Mouse (Mus musculus): ENCODE measurements around the gene Rgs3.

GRCm38 (mm10) chr4:62606542-62606882 lies 46.9 kb downstream of the Rgs3 start:
- no peak for TF ChIP-seq CTCF (conservative IDR thresholded peaks at IDR 0.05; ENCODE audit: insufficient read depth, insufficient read length, low read depth, low read length)
- no peak for TF ChIP-seq POLR2A (IDR thresholded peaks at IDR 0.05; ENCODE audit: low read depth, low read length)

All from kidney, adult 2 months (tissue).